8 mouse cellular contexts compared by ENCODE assay signal in the genomic region with DNA sequence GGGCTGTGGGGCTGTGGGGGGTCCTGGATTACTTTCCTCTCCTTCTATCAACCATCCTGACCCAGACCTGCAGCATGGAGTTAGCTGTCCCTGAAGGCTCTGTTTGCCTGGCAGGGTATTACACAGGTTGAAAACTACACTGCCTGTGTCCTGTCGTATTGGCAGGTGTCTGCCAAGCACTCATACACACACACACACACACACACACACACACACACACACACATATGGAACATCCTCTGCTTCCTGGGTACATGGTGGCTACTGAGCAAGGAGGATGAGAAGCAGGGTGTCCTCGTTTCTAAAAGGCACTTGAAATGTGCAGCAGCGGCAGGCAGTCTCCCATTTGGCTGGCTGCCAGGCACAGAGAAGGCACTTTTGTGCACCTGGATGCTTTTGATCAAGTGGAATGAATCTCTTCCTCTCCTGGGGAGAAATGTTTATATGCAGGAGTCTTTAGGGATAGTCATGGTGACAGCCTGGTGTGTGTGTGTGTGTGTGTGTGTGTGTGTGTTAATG. TPM values are rescaled to one million over a fixed set of nuclear protein-coding genes. Genes with fewer than 3 reads are reported as not detected.
DNase-seq lines count a peak whose midpoint lies in the region; ATAC-seq lines count a peak whose summit lies in the region.

No protein-coding gene starts in this region.

- peak overlapping the region; percentile 24 for H3K4me2 ChIP-seq in hindbrain, embryonic 14.5 days (replicated peaks)

- no peak overlapping the region for H3K9ac ChIP-seq in hindbrain, embryonic 14.5 days

- DNase-seq in adrenal gland, postnatal 10 days, result peak; percentile 14
- no peak for DNase-seq in adrenal gland, adult 2 months
- peak; percentile 9 for DNase-seq in layer of hippocampus, adult 11-12 months (ENCODE audit: low spot score)
- DNase-seq in layer of hippocampus, adult 8-10 months (ENCODE audit: low spot score in 2 of 2), result no peak
- DNase-seq in hindbrain, embryonic 14.5 days (ENCODE audit: low spot score), result peak; percentile 61
- peak; percentile 56 to 61 for DNase-seq in right cerebral cortex, postnatal 10 days (ENCODE audit: low spot score in 2 of 2)
- no peak for DNase-seq in natural killer cell, adult 2 months (ENCODE audit: low spot score in 2 of 2)
- no peak for DNase-seq in T-cell, adult 2 months (ENCODE audit: low spot score)

- no peak overlapping the region for H3K4me3 ChIP-seq in hindbrain, embryonic 14.5 days (replicated peaks; ENCODE audit: low read length)

- H3K36me3 ChIP-seq in hindbrain, embryonic 14.5 days (replicated peaks; ENCODE audit: control insufficient read depth, insufficient read depth), result no peaks in the 10 kb centered on the region

- peaks cover 8% of the 10 kb centered on the region; the same call in 1 of the 2 replicates for H3K4me1 ChIP-seq in hindbrain, embryonic 14.5 days (replicated peaks; ENCODE audit: control insufficient read depth, insufficient read depth, low read length)

- 14% methylated on average over 3 of the region's 3 CpGs for WGBS in hindbrain, embryonic 14.5 days

- ATAC-seq in hindbrain, embryonic 14.5 days (ENCODE audit: low FRiP score), result peak; percentile 71

- H3K27me3 ChIP-seq in hindbrain, embryonic 14.5 days (ENCODE audit: control insufficient read depth, insufficient read depth, low read length), result no peaks in the 10 kb centered on the region

- H3K27ac ChIP-seq in hindbrain, embryonic 14.5 days, result peak overlapping the region; percentile 38

- no peaks in the 10 kb centered on the region for H3K9me3 ChIP-seq in hindbrain, embryonic 14.5 days (ENCODE audit: control insufficient read depth, low read length)

RNA-seq across cellular contexts. Expression of gene Igf1, which starts 44.9 kb away (rescaled TPM):
- total RNA-seq in adrenal gland, postnatal 10 days (2021), result 100 to 1,000 TPM in 1 of 2 experiments, 10 to 100 TPM in 1; 66.7 to 104 TPM
- 10 to 100 TPM; 39.0 to 46.4 TPM for total RNA-seq in adrenal gland, adult 2 months (2021)
- 23.7 and 31.9 TPM in 2 replicates for polyA plus RNA-seq in adrenal gland, adult 2 months (2012; rRNA removed)
- total RNA-seq in layer of hippocampus, adult 8-10 months (2022), result 10 to 100 TPM in 2 of 4 experiments, 1 to 10 TPM in 2; 7.2 to 24.8 (median 12.2) TPM
- 17.5 and 18.6 TPM in 2 replicates for polyA plus RNA-seq in hindbrain, embryonic 14.5 days (2014; fragmentation: Nextera tagmentation; extraction: Ambion mirVana)

Comparison
In these comparisons a context has a peak if more than half of its experiments do, and no peak if none do; other contexts are left out.
1. DNase-seq: peak in adrenal gland, postnatal 10 days (single experiment), layer of hippocampus, adult 11-12 months (single experiment), hindbrain, embryonic 14.5 days (single experiment) and right cerebral cortex, postnatal 10 days (2 of 2); none in adrenal gland, adult 2 months (single experiment), layer of hippocampus, adult 8-10 months (0 of 2), natural killer cell, adult 2 months (0 of 2) and T-cell, adult 2 months (single experiment).